ENCODE assay signal across 20 mouse cellular contexts in genomic region chr13:35756393-35757338, GRCm38 (mm10).
A peak's percentile ranks its signal among the peaks of the same experiment; 100 is the strongest.
DNase-seq lines count a peak whose midpoint lies in the region; ATAC-seq and TF ChIP-seq lines count a peak whose summit lies in the region.
"Had no signal": no experiment of that assay in that cellular context is flagged by ENCODE, and none has a peak within 500 bp of the region (broad histone marks: within the 10 kb centered on the region; RNA-seq: fewer than 3 reads in every experiment).

No protein-coding gene starts in this region.

- WGBS in lung, embryonic 14.5 days: 81% methylated on average over 21 of the region's 21 CpGs
- 64% methylated on average over 21 of the region's 21 CpGs for WGBS in liver, embryonic 11.5 days
- 81% methylated on average over 21 of the region's 21 CpGs for WGBS in kidney, adult 2 months

- H3K4me1 ChIP-seq in lung, embryonic 14.5 days (ENCODE audit: insufficient read depth): no peaks in the 10 kb centered on the region
- H3K4me1 ChIP-seq in liver, embryonic 11.5 days (replicated peaks; ENCODE audit: control insufficient read depth, insufficient read depth, low read length): peaks cover 59% of the 10 kb centered on the region
- H3K4me1 ChIP-seq in kidney, adult 2 months (ENCODE audit: control insufficient read depth, insufficient read depth, low read length): no peaks in the 10 kb centered on the region

- H3K4me2 ChIP-seq in lung, embryonic 14.5 days: no peak overlapping the region
- peak overlapping the region; percentile 58 for H3K4me2 ChIP-seq in liver, embryonic 11.5 days
- H3K4me2 ChIP-seq: heart, embryonic 12.5 days; hindbrain, embryonic 14.5 days; limb, embryonic 13.5 days; neural tube, embryonic 12.5 days had no signal

- TF ChIP-seq CTCF in lung, embryonic 14.5 days (IDR thresholded peaks at IDR 0.05; ENCODE audit: low read depth): no peak
- no peak for TF ChIP-seq CTCF in kidney, adult 2 months (conservative IDR thresholded peaks at IDR 0.05; ENCODE audit: insufficient read depth, insufficient read length, low read depth, low read length)

- ATAC-seq in lung, embryonic 14.5 days (ENCODE audit: insufficient read depth): peak; percentile 31; the same call in 1 of the 2 replicates
- ATAC-seq in common myeloid progenitor, adult 5-6 weeks (replicated peaks; ENCODE audit: low read depth, poor library complexity, severe bottlenecking): peak; percentile 21; the same call in 1 of the 2 replicates
- peak; percentile 91 for ATAC-seq in liver, embryonic 11.5 days (replicated peaks; ENCODE audit: low FRiP score)
- ATAC-seq in megakaryocyte progenitor cell, adult 5-6 weeks (replicated peaks; ENCODE audit: poor library complexity): peak; percentile 56
- ATAC-seq: forebrain, embryonic 14.5 days; lung, postnatal 0 days; Patski had no signal

- H3K27me3 ChIP-seq in lung, embryonic 14.5 days (ENCODE audit: insufficient read depth, low read length): no peaks in the 10 kb centered on the region
- H3K27me3 ChIP-seq in liver, embryonic 11.5 days (replicated peaks; ENCODE audit: control insufficient read depth, insufficient read depth, low read length): no peaks in the 10 kb centered on the region
- no peaks in the 10 kb centered on the region for H3K27me3 ChIP-seq in kidney, adult 2 months (replicated peaks; ENCODE audit: control insufficient read depth, insufficient read depth, low read length)
- H3K27me3 ChIP-seq: heart, embryonic 12.5 days; limb, embryonic 13.5 days; neural tube, embryonic 12.5 days; Patski had no signal

- H3K9ac ChIP-seq in lung, embryonic 14.5 days: no peak overlapping the region
- peak overlapping the region; percentile 40 for H3K9ac ChIP-seq in liver, embryonic 11.5 days (ENCODE audit: low read depth, low read length)
- H3K9ac ChIP-seq: heart, embryonic 12.5 days; hindbrain, embryonic 14.5 days; limb, embryonic 13.5 days; neural tube, embryonic 12.5 days had no signal

- no peak for DNase-seq in lung, embryonic 14.5 days
- no peak for DNase-seq in lung, adult 18-20 months
- DNase-seq in liver, embryonic 11.5 days (ENCODE audit: low spot score): no peak
- no peak for DNase-seq in cerebellum, postnatal 10 days
- no peak for DNase-seq in kidney, adult 2 months
- no peak for DNase-seq in lung, postnatal 36 days
- DNase-seq: adrenal gland, postnatal 10 days; gastrocnemius, postnatal 36 days; heart, postnatal 14 days; right cerebral cortex, adult 18-20 months; thymus, postnatal 4 days had no signal

- no peak overlapping the region for H3K4me3 ChIP-seq in lung, embryonic 14.5 days (ENCODE audit: low read depth, low read length)
- H3K4me3 ChIP-seq in liver, embryonic 11.5 days (ENCODE audit: low read depth, low read length): peak overlapping the region; percentile 6; the same call in 1 of the 2 replicates
- H3K4me3 ChIP-seq in kidney, adult 2 months (ENCODE audit: insufficient read depth, low read depth, low read length): no peak overlapping the region
- H3K4me3 ChIP-seq: heart, embryonic 12.5 days; limb, embryonic 13.5 days; neural tube, embryonic 12.5 days had no signal

- no peak for TF ChIP-seq POLR2A in kidney, adult 2 months (IDR thresholded peaks at IDR 0.05; ENCODE audit: low read depth, low read length)

- H3K9me3 ChIP-seq in lung, embryonic 14.5 days (ENCODE audit: low read depth, low read length): no peaks in the 10 kb centered on the region
- H3K9me3 ChIP-seq in liver, embryonic 11.5 days (ENCODE audit: control insufficient read depth, low read length): no peaks in the 10 kb centered on the region
- H3K9me3 ChIP-seq: heart, embryonic 12.5 days; limb, embryonic 13.5 days; neural tube, embryonic 12.5 days had no signal

- no peaks in the 10 kb centered on the region for H3K36me3 ChIP-seq in lung, embryonic 14.5 days (ENCODE audit: insufficient read depth)
- H3K36me3 ChIP-seq in liver, embryonic 11.5 days (ENCODE audit: control insufficient read depth, insufficient read depth, low read length): no peaks in the 10 kb centered on the region
- no peaks in the 10 kb centered on the region for H3K36me3 ChIP-seq in kidney, adult 2 months (ENCODE audit: control insufficient read depth, insufficient read depth, low read length)
- H3K36me3 ChIP-seq: heart, embryonic 12.5 days; neural tube, embryonic 12.5 days had no signal

- no peak overlapping the region for H3K27ac ChIP-seq in lung, embryonic 14.5 days (ENCODE audit: low read depth)
- peak overlapping the region; percentile 80 for H3K27ac ChIP-seq in liver, embryonic 11.5 days (ENCODE audit: low read depth, low read length)
- H3K27ac ChIP-seq in kidney, adult 2 months (ENCODE audit: insufficient read depth, low read depth, low read length): no peak overlapping the region
- H3K27ac ChIP-seq: hindbrain, embryonic 14.5 days; limb, embryonic 13.5 days; neural tube, embryonic 12.5 days had no signal

Comparison
In these comparisons a context has a peak if more than half of its experiments do, and no peak if none do; other contexts are left out.
1. ATAC-seq: peak in every context shown above with its lines; median percentile 91 in liver, embryonic 11.5 days; 56 in megakaryocyte progenitor cell, adult 5-6 weeks; 31 in lung, embryonic 14.5 days; 21 in common myeloid progenitor, adult 5-6 weeks.